Mouse (Mus musculus): ENCODE data around the gene Gm13279. TPM values are rescaled to one million over a fixed set of nuclear protein-coding genes. Genes with fewer than 3 reads are reported as not detected.
"Not testable (repeated sequence)": the region's sequence is repeated elsewhere in the genome, so short reads cannot be mapped to it uniquely, and the experiment has no call there.

Gene Gm13279
- polyA plus RNA-seq, 1 experiment = not detected

DNA sequence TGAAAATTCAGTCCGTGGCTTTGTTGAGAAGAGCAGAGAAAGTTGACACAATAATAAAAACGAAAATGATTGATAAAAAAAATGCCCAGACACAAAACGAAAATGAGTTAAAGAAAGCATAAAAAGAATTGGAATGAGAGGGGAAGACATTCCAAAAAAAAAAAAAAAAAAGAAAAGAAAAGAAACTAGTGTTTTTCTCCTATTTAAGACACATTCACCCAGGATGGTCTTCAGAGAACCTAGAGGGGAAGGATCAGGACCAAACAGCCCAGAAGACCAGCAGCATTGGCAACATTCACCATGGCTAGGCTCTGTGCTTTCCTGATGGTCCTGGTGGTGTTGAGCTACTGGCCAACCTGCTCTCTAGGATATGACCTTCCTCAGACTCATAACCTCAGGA, 18.7 kb downstream of the Gm13279 start, which contains the start of gene Ifna7:
Ifna7 (plus strand) TSS at position 301 of the 400 bp plus-strand sequence.
- TF ChIP-seq GATA1 (IDR thresholded peaks at IDR 0.05; ENCODE audit: low read length) = no peak

DNA sequence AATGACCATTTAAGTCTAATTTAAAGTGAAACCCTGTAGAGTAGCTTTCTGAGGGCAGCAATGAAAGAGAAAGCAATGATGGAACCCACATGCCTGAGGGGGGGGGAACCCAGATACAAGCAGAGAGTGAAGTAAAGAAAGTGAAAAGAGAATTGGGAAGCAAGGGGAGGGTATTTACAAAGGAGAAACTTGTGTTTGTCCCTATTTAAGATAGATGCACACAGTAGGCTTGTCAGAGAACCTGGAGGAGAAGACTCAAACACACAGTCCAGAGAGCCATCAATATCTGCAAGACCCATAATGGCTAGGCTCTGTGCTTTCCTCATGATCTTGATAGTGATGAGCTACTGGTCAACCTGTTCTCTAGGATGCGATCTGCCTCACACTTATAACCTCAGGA, 22.5 kb downstream of the Gm13279 start, which contains the start of gene Ifna11:
Ifna11 (plus strand) TSS at position 301 of the 400 bp plus-strand sequence.
- no peak for TF ChIP-seq GATA1 (IDR thresholded peaks at IDR 0.05; ENCODE audit: low read length)

DNA sequence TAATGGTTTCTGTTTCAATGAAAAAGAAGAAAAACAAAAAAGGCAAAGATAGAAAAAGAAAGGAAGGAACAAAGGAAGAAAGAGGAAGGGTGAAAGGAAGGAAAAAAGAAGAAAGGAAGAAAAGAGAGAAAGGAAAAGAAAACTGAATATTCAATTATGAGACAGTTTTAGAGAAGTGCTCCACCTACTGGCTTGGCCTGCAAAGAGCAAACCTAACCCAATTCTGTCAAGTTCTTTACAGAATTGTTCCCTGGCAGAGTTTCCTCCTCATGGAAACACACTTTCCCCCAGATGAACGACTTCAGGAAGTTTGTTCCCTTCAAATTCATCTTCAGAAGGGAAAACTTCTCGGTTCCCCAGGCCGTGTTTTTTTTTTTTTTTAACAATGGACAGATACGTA, 25.8 kb downstream of the Gm13279 start:
- no peak for TF ChIP-seq GATA1 (IDR thresholded peaks at IDR 0.05; ENCODE audit: low read length)

DNA sequence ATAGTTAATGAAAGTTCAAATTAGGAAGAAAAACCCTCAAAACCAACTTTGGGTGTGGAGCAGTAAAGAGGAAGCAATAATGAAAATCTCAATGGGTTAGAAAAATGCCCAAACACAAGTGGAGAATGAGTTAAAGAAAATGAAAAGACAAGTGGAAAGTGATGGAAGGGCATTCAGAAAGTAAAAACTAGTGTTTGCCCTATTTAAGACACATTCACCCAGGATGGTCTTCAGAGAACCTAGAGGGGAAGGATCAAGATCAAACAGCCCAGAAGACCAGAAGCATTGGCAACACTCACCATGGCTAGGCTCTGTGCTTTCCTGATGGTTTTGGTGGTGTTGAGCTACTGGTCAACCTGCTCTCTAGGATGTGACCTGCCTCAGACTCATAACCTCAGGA, 29.9 kb downstream of the Gm13279 start, which contains the start of gene Ifna6:
Ifna6 (plus strand) TSS at position 301 of the 400 bp plus-strand sequence.
- not testable (repeated sequence) for TF ChIP-seq GATA1 (IDR thresholded peaks at IDR 0.05; ENCODE audit: low read length)

DNA sequence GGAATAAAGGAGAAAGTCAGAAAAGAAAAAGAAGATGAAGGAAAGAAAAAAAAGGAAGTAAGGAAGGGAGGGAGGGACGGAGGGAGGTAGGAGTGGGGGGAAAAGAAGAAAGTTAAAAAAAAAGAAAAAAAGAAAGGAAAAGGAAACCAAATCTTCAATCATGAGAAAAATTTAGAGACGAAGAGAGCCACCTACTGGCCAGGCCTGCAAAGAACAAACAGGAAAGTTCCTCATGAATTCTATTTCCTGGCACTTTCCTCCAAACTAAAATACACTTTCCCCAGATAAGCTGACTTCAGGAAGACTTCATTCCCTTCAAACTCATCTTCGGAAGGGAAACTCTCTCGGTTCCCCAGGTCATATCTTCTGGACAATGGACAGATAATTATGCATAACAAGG, 33.3 kb downstream of the Gm13279 start:
- TF ChIP-seq GATA1 (IDR thresholded peaks at IDR 0.05; ENCODE audit: low read length) = no peak

DNA sequence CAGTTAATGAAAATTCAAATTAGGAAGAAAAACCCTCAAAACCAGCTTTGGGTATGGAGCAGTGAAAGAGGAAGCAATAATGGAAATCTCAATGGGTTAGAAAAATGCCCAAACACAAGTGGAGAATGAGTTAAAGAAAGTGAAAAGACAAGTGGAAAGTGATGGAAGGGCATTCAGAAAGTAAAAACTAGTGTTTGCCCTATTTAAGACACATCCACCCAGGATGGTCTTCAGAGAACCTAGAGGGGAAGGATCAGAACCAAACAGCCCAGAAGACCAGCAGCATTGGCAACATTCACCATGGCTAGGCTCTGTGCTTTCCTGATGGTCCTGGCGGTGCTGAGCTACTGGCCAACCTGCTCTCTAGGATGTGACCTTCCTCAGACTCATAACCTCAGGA, 38.0 kb downstream of the Gm13279 start, which contains the start of gene Ifna5:
Ifna5 (plus strand) TSS at position 301 of the 400 bp plus-strand sequence.
- TF ChIP-seq GATA1 (IDR thresholded peaks at IDR 0.05; ENCODE audit: low read length) = not testable (repeated sequence)

DNA sequence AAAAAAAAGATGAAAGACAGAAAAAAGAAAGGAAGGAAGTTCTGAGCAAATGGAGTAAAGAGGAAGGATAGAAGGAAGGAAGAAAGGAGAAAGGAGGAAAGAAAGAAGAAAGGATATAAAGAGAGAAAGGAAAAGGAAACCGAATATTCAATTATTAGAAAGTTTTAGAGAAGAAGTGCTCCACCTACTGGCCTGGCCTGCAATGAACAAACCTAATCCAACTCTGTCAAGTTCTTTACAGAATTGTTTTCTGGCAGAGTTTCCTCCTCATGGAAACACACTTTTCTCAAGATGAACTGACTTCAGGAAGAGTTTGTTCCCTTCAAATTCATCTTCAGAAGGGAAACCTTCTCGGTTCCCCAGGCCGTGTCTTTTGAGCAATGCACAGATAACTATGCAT, 41.6 kb downstream of the Gm13279 start:
- no peak for TF ChIP-seq GATA1 (IDR thresholded peaks at IDR 0.05; ENCODE audit: low read length)

DNA sequence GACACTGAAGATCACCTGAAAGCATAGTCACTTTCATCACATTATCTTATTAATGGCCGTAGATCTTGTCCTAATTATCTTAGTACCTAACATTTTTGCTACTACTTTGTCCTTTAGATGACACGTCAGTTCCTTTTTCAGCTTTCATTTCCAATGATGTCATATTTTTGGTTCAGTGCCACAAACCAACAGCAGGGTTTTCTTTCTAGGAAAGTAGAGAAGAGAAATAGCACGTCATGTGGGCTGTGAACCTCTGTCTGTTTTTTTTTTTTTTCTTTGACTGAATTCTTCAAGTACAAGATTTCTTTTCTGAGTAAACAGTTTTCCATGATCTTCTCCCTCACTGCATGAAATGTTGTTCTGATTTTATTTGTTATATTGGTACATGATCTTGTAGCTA, 42.9 kb downstream of the Gm13279 start:
- TF ChIP-seq GATA1 (IDR thresholded peaks at IDR 0.05; ENCODE audit: low read length) = no peak

DNA sequence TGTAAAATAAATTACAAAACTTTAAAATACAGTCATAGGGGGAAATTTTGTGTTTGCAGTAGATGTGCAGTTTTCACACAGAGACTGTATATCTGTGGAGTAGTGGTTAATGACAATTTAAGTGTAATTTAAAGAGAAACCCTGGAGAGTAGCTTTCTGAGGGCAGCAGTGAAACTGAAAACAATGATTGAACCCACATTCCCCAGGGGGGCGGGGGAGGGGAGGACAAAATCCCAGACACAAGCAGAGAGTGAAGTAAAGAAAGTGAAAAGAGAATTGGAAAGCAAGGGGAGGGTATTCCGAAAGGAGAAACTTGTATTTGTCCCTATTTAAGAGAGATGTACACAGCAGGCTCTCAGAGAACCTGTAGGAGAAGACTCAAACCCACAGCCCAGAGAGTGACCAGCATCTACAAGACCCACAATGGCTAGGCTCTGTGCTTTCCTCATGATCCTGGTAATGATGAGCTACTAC, 44.3 kb downstream of the Gm13279 start, which contains the start of gene Ifna4:
Ifna4 (plus strand) TSS at position 424 of the 474 bp plus-strand sequence.
- no peak for TF ChIP-seq GATA1 (IDR thresholded peaks at IDR 0.05; ENCODE audit: low read length)

DNA sequence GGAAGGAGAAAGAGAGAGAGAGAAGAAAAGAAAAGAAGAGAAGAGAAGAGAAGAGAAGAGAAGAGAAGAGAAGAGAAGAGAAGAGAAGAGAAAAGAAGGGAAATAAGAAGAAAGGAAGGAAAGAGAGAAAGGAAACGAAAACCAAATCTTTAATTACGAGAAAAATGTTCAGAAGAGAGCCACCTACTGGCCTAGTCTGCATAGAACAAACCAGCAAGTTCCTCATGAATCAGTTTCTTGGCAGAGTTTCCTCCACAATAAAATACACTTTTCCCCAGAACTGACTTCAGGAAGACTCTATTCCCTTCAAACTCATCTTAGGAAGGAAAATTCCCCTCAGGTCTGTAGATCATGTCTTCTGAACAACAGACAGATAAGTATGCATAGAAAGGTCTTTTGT, 48.1 kb downstream of the Gm13279 start:
- TF ChIP-seq GATA1 (IDR thresholded peaks at IDR 0.05; ENCODE audit: low read length) = no peak

Other genes with a start within 250 kb of the Gm13279 start
- not detected in 2 replicates for gene Ifna15, start 239.2 kb upstream of the Gm13279 start, polyA plus RNA-seq (2012)
- gene Ifna14, start 225.6 kb upstream of the Gm13279 start, polyA plus RNA-seq (2012) = not detected in 2 replicates
- gene Ifna9, start 205.0 kb upstream of the Gm13279 start, polyA plus RNA-seq (2012) = not detected in 2 replicates
- not detected in 2 replicates for gene Ifna12, start 194.0 kb upstream of the Gm13279 start, polyA plus RNA-seq (2012)
- gene C87499, start 163.0 kb upstream of the Gm13279 start, polyA plus RNA-seq (2012) = not detected in 2 replicates
- gene Ifna13, start 152.9 kb upstream of the Gm13279 start, polyA plus RNA-seq (2012) = not detected in 2 replicates
- not detected in 2 replicates for gene Ifna16, start 120.5 kb upstream of the Gm13279 start, polyA plus RNA-seq (2012)
- gene Ifna2, start 113.5 kb upstream of the Gm13279 start, polyA plus RNA-seq (2012) = not detected in 2 replicates
- gene Ifnab, start 106.0 kb upstream of the Gm13279 start, polyA plus RNA-seq (2012) = not detected in 2 replicates
- not detected in 2 replicates for gene Gm26566, start 75.6 kb upstream of the Gm13279 start, polyA plus RNA-seq (2012)
- gene Klhl9, start 74.9 kb upstream of the Gm13279 start, polyA plus RNA-seq (2012) = 6.4 and 7.6 TPM in 2 replicates
- not detected in 2 replicates for gene Gm13271, start 42.5 kb upstream of the Gm13279 start, polyA plus RNA-seq (2012)
- gene Gm13283, start 37.3 kb upstream of the Gm13279 start, polyA plus RNA-seq (2012) = not detected in 2 replicates
- gene Gm13290, start 23.6 kb upstream of the Gm13279 start, polyA plus RNA-seq (2012) = not detected in 2 replicates
- not detected in 2 replicates for gene Gm13289, start 20.5 kb upstream of the Gm13279 start, polyA plus RNA-seq (2012)
- gene Gm13272, start 17.5 kb upstream of the Gm13279 start, polyA plus RNA-seq (2012) = not detected in 2 replicates
- gene Ifnz, start 15.3 kb upstream of the Gm13279 start, polyA plus RNA-seq (2012) = not detected in 2 replicates
- not detected in 2 replicates for gene Gm13276, start 11.7 kb upstream of the Gm13279 start, polyA plus RNA-seq (2012)
- not detected in 2 replicates for gene Gm13277, start 8.8 kb upstream of the Gm13279 start, polyA plus RNA-seq (2012)
- gene Gm13278, start 5.8 kb upstream of the Gm13279 start, polyA plus RNA-seq (2012) = not detected in 2 replicates
- gene Gm13275, start 2.9 kb upstream of the Gm13279 start, polyA plus RNA-seq (2012) = not detected in 2 replicates
- not detected in 2 replicates for gene Gm13285, start 2.3 kb downstream of the Gm13279 start, polyA plus RNA-seq (2012)
- not detected in 2 replicates for gene Gm13287, start 5.9 kb downstream of the Gm13279 start, polyA plus RNA-seq (2012)
- not detected in 2 replicates for gene Gm13288, start 8.1 kb downstream of the Gm13279 start, polyA plus RNA-seq (2012)
- not detected in 2 replicates for gene Ifna7, start 18.8 kb downstream of the Gm13279 start, polyA plus RNA-seq (2012)
- gene Ifna11, start 22.6 kb downstream of the Gm13279 start, polyA plus RNA-seq (2012) = not detected in 2 replicates
- gene Ifna6, start 30.0 kb downstream of the Gm13279 start, polyA plus RNA-seq (2012) = not detected in 2 replicates
- gene Ifna5, start 38.1 kb downstream of the Gm13279 start, polyA plus RNA-seq (2012) = not detected in 2 replicates
- gene Ifna4, start 44.5 kb downstream of the Gm13279 start, polyA plus RNA-seq (2012) = not detected in 2 replicates
- not detected in 2 replicates for gene Ifna1, start 52.7 kb downstream of the Gm13279 start, polyA plus RNA-seq (2012)
- gene Ifne, start 82.8 kb downstream of the Gm13279 start, polyA plus RNA-seq (2012) = not detected in 2 replicates